Mouse (Mus musculus) heart, adult 8-10 months (tissue): Measurements from ENCODE around the gene Agbl3. TPM values are rescaled to one million over a fixed set of nuclear protein-coding genes. Genes with fewer than 3 reads are reported as not detected.

ENCODE experiments used
- DNase-seq: peaks from one replicate; pipeline ENCODE4 v3.0.0; 2022; ENCODE audit warnings: low spot score
- total RNA-seq, 4 experiments: library from RNA; stranded (reverse); gene quantifications; 2 replicates each; pipeline ENCODE4 v1.2.4; 2022

Agbl3 gene
- total RNA-seq, 4 experiments from 2014 or later = 3.6 to 4.8 (median 3.8) TPM

- DNase-seq = no peak
Measured at GRCm38 (mm10) chr6:34872871-34873270, 92.6 kb downstream of the Agbl3 start.

GRCm38 (mm10) chr6:34874101-34874921 lies 94.1 kb downstream of the Agbl3 start:
- peak; percentile 90 for DNase-seq

- peak; percentile 67 for DNase-seq
Measured at GRCm38 (mm10) chr6:34875268-34875761, 95.1 kb downstream of the Agbl3 start.

- no peak for DNase-seq
Measured at GRCm38 (mm10) chr6:34875966-34876834, 96.0 kb downstream of the Agbl3 start.

- no peak for DNase-seq
Measured at GRCm38 (mm10) chr6:34876835-34877156, 96.6 kb downstream of the Agbl3 start.

- peak; percentile 91 for DNase-seq
Measured at GRCm38 (mm10) chr6:34877509-34878321, 97.5 kb downstream of the Agbl3 start, which contains the start of gene Cyren. Gene Cyren (minus strand): TSS chr6:34878060.

GRCm38 (mm10) chr6:34879101-34879740 lies 99.0 kb downstream of the Agbl3 start:
- no peak for DNase-seq

- DNase-seq = no peak
Measured at GRCm38 (mm10) chr6:34879911-34880475, 99.8 kb downstream of the Agbl3 start.

GRCm38 (mm10) chr6:34884724-34885123 lies 104.5 kb downstream of the Agbl3 start:
- no peak for DNase-seq

- DNase-seq = no peak
Measured at GRCm38 (mm10) chr6:34887131-34887850, 107.1 kb downstream of the Agbl3 start.

- DNase-seq = no peak
Measured at GRCm38 (mm10) chr6:34889185-34889584, 109.0 kb downstream of the Agbl3 start.

GRCm38 (mm10) chr6:34895569-34895968 lies 115.3 kb downstream of the Agbl3 start:
- no peak for DNase-seq

GRCm38 (mm10) chr6:34896168-34896780 lies 116.0 kb downstream of the Agbl3 start:
- no peak for DNase-seq

- DNase-seq = no peak
Measured at GRCm38 (mm10) chr6:34899127-34899526, 118.9 kb downstream of the Agbl3 start.

- no peak for DNase-seq
Measured at GRCm38 (mm10) chr6:34900990-34901389, 120.8 kb downstream of the Agbl3 start.

- no peak for DNase-seq
Measured at GRCm38 (mm10) chr6:34901911-34902444, 121.7 kb downstream of the Agbl3 start.

GRCm38 (mm10) chr6:34902578-34902977 lies 122.3 kb downstream of the Agbl3 start:
- no peak for DNase-seq

GRCm38 (mm10) chr6:34903441-34903840 lies 123.2 kb downstream of the Agbl3 start:
- DNase-seq = no peak

GRCm38 (mm10) chr6:34903851-34904250 lies 123.6 kb downstream of the Agbl3 start:
- DNase-seq = no peak
